Mouse (Mus musculus) midbrain, embryonic 11.5 days (tissue): ENCODE results near the gene Shank2. TPM values are rescaled to one million over a fixed set of nuclear protein-coding genes. Genes with fewer than 3 reads are reported as not detected.
A peak's percentile ranks its signal among the peaks of the same experiment; 100 is the strongest.

Source experiments
- ATAC-seq: fragments of 200-750 bp; cut with Nextera tagmentation; 2 replicates; pipeline ENCODE4 v1.8.0; 2017; ENCODE audit warnings: moderate TSS enrichment, moderate library complexity; ENCODE audit not compliant: low FRiP score
- DNase-seq: peaks from one replicate; pipeline ENCODE4 v3.0.0; 2015; ENCODE audit warnings: low spot score; ENCODE audit errors: missing footprints
- H3K27ac ChIP-seq: fragments of 300-500 bp; sonication (generic); 2 replicates; pipeline ENCODE4 v1.5.1; 2014; ENCODE audit warnings: low read depth, low read length
- H3K27me3 ChIP-seq: fragments of 300-500 bp; sonication (generic); 2 replicates; pipeline ENCODE4 v1.6.1; 2014; ENCODE audit warnings: mild to moderate bottlenecking, low read length, moderate library complexity, mixed read lengths; ENCODE audit not compliant: control insufficient read depth, insufficient read depth
- H3K36me3 ChIP-seq: fragments of 300-500 bp; sonication (generic); 2 replicates; pipeline ENCODE4 v1.6.1; 2014; ENCODE audit warnings: mild to moderate bottlenecking, low read length, moderate library complexity, mixed read lengths; ENCODE audit not compliant: control insufficient read depth, insufficient read depth
- H3K4me1 ChIP-seq: fragments of 300-500 bp; sonication (generic); 2 replicates; pipeline ENCODE4 v1.6.1; 2014; ENCODE audit warnings: low read length; ENCODE audit not compliant: control insufficient read depth, insufficient read depth
- H3K4me2 ChIP-seq: fragments of 300-500 bp; sonication (generic); 2 replicates; pipeline ENCODE4 v1.6.1; 2014; ENCODE audit warnings: mild to moderate bottlenecking, moderate library complexity
- H3K4me3 ChIP-seq: fragments of 300-500 bp; sonication (generic); 2 replicates; pipeline ENCODE4 v1.5.1; 2014; ENCODE audit warnings: low read depth, low read length
- H3K9ac ChIP-seq: fragments of 300-500 bp; sonication (generic); 2 replicates; pipeline ENCODE4 v1.6.1; 2014; ENCODE audit warnings: low read length
- H3K9me3 ChIP-seq: fragments of 300-500 bp; sonication (generic); 2 replicates; pipeline ENCODE4 v1.6.1; 2016; ENCODE audit warnings: low read length; ENCODE audit not compliant: control insufficient read depth
- WGBS: fragments of 180-500 bp; shearing (Covaris S2); extraction: QIAGEN DNeasy Blood & Tissue Kit; methylation state at CpG from one replicate; pipeline ENCODE4 v1.1.7; 2014; 5-methylcytosine and 5-hydroxymethylcytosine counted together
- polyA plus RNA-seq: library from polyadenylated mRNA; unstranded; fragments of >200 nt; fragmentation: Nextera tagmentation; extraction: Ambion mirVana; gene quantifications from 2 replicates; pipeline ENCODE4 v1.2.1, GENCODE M21; 2014

Gene Shank2
- polyA plus RNA-seq, 1 experiment from 2014 or later, result 2.2 TPM

DNA sequence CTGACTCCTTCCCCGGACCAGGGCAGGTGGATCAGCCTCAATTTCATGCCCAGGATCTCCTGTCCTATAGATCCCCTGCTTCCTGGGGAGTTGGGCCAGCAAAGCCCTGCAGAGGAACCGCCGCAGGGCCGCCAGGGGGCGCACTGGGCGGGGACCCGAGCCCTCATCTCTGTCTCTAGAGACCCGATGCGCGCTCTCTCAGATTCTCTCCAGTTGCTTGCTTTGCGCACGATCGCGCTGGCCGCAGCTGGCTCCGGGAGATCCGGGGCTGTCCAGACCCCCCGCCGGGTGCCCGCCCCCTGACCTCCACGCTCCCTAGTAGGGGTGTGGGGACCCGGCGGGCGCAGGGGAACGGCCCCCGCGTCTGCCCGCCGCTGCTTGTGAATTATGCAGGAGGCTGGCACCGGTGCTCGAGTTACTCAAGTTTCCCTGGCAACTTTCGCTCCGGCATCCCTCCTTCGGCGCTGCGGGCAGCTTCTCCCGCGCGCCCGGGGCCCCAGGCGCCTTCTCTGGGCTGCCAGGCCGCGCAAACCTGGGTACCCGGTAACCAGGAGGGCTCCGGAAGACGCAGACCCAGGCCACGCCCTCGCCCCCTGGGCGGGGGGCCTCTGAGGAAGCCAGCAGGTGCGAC lies 22.9 kb upstream of the Shank2 start:
- no peak overlapping the region for H3K27ac ChIP-seq
- H3K9ac ChIP-seq, result peak overlapping the region; percentile 48; the same call in 1 of the 2 replicates
- H3K4me2 ChIP-seq, result peak overlapping the region; percentile 84
- peak; percentile 98 for DNase-seq
- WGBS, result under 1% methylated on average over 50 of the region's 50 CpGs
- H3K4me3 ChIP-seq, result peak overlapping the region; percentile 36
- peak; percentile 77 for ATAC-seq
- H3K27me3 ChIP-seq, result peaks cover 43% of the 10 kb centered on the region
- H3K9me3 ChIP-seq, result no peaks in the 10 kb centered on the region
- H3K4me1 ChIP-seq, result peaks cover 6% of the 10 kb centered on the region; the same call in 1 of the 2 replicates
- no peaks in the 10 kb centered on the region for H3K36me3 ChIP-seq

DNA sequence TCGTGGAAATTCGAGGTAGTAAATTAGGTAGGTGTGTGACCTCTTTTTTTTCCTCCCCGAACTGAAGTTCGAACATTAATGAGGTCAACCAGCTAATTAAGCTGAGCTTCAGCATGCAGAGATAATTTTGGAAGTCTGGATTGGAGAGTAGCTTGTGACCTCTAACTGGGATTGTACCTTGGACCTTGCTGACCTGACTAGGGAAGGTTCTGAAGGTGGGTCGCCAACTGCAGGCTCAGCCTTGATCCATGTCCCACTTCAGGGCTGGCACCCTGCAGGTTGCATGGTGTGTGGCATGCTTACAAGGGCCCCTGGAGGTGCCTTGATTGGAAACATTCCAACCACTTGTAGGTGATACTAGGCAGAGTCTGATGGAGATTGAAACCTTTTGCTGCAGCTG lies 21.7 kb upstream of the Shank2 start:
- Histone ChIP-seq H3K27ac (no peak overlapping the region), H3K36me3 (no peaks in the 10 kb centered on the region), H3K4me1 (peaks cover 6% of the 10 kb centered on the region; the same call in 1 of the 2 replicates), H3K4me2 (no peak overlapping the region), H3K9ac (no peak overlapping the region), H3K4me3 (no peak overlapping the region), H3K9me3 (no peaks in the 10 kb centered on the region), H3K27me3 (peaks cover 43% of the 10 kb centered on the region)
- 58% methylated on average over 5 of the region's 5 CpGs for WGBS
- ATAC-seq (no peak), DNase-seq (no peak)

DNA sequence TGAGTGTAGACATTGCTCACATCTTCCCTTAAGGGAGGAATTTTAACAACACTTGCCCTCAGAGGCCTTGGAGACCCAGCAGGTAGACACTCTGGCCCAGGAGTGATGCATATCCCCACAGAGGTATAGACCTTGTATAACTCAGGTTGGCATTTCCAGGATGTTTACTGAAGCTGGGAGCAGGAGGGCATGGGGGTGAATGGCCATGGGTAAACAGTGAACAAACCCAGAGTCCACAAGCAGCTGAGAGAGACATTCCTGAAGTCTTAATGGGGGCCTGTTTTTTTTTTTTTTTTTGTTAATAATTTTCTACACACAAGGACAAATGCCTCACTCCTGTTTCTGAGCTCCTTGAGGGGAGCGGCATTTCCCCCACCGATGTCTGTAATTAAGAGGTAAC lies 15.4 kb upstream of the Shank2 start:
- ATAC-seq (no peak), DNase-seq (no peak)
- Histone ChIP-seq H3K4me1 (no peaks in the 10 kb centered on the region), H3K9me3 (no peaks in the 10 kb centered on the region), H3K27ac (no peak overlapping the region), H3K9ac (no peak overlapping the region), H3K4me3 (no peak overlapping the region), H3K27me3 (no peaks in the 10 kb centered on the region), H3K36me3 (no peaks in the 10 kb centered on the region), H3K4me2 (no peak overlapping the region)
- 91% methylated on average over 2 of the region's 2 CpGs for WGBS

DNA sequence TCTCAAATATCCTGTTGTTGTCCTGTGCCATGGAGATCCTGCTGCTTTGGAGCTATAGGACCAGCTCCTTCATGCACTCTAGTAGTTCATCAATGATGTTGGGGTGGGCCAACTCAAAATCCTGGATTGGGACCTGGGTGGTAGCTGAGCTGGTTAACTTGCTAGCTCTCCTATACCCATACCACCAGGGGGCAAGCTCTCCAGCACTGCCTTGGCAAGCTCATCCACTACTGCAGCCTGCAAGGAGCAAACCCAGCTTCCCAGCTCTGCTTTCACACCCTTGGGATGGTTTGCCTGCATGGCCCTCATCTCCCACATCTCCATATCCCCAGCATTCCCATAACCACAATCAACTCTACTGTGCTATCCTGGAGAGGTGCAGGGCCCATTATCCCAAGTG lies 10.6 kb upstream of the Shank2 start:
- DNase-seq (no peak), ATAC-seq (no peak)
- no peak overlapping the region for H3K9ac ChIP-seq
- H3K9me3 ChIP-seq, result no peaks in the 10 kb centered on the region
- H3K27me3 ChIP-seq, result no peaks in the 10 kb centered on the region
- H3K4me1 ChIP-seq, result no peaks in the 10 kb centered on the region
- no peak overlapping the region for H3K27ac ChIP-seq
- no peaks in the 10 kb centered on the region for H3K36me3 ChIP-seq
- no peak overlapping the region for H3K4me2 ChIP-seq
- no peak overlapping the region for H3K4me3 ChIP-seq

DNA sequence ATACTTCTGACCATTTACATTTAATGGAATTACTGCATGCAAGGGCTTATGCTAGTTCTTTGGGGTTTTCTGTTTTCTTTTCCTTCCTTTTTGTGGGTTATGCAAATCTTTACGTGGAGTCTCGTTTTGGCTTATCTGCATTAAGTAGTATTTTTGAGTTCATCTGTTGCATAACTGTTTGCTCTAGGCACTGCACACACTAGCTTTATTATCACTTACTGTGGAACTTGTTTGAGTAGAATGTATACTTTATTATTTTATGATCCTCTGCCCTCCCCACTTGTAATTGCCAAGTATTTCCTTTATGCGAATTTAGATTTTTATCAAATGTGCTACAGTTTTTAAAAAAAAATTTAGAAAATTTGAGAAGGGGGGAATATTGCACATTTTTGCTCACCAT lies 2.7 kb upstream of the Shank2 start:
- H3K4me1 ChIP-seq, result no peaks in the 10 kb centered on the region
- WGBS, result 88% methylated on average over 3 of the region's 3 CpGs
- no peak for ATAC-seq

DNA sequence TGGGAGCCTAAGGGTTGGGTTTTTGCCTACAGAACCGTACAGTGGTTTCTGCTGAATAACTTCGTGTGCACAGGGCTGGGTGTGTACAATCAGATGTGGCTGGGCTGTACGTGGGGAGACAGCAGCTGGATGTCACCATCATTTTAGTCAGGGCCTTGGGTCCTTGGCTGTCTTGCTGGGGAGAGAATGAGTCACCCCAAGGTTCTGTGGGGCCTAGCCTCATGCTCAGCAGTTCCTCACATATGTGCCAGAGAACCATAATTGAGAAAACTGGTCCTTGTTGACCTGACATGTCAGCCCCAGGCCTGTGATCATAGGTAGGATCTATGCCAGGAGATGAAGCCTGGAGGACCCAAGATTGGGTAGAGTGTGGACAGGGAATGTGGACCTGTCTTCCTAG lies 1.7 kb downstream of the Shank2 start:
- no peak for ATAC-seq
- H3K4me2 ChIP-seq, result no peak overlapping the region
- no peak overlapping the region for H3K4me3 ChIP-seq
- no peaks in the 10 kb centered on the region for H3K9me3 ChIP-seq
- no peaks in the 10 kb centered on the region for H3K36me3 ChIP-seq
- no peaks in the 10 kb centered on the region for H3K4me1 ChIP-seq
- no peak for DNase-seq
- no peak overlapping the region for H3K27ac ChIP-seq
- WGBS, result 84% methylated on average over 3 of the region's 3 CpGs
- H3K27me3 ChIP-seq, result no peaks in the 10 kb centered on the region
- no peak overlapping the region for H3K9ac ChIP-seq

More for the DNA sequence above, 2.7 kb upstream of the Shank2 start:
- DNase-seq, result no peak
- H3K27me3 ChIP-seq, result no peaks in the 10 kb centered on the region
- H3K4me3 ChIP-seq, result no peak overlapping the region
- no peak overlapping the region for H3K4me2 ChIP-seq
- peaks cover 4% of the 10 kb centered on the region; the same call in 1 of the 2 replicates for H3K9me3 ChIP-seq
- H3K27ac ChIP-seq, result no peak overlapping the region
- no peaks in the 10 kb centered on the region for H3K36me3 ChIP-seq
- H3K9ac ChIP-seq, result no peak overlapping the region

DNA sequence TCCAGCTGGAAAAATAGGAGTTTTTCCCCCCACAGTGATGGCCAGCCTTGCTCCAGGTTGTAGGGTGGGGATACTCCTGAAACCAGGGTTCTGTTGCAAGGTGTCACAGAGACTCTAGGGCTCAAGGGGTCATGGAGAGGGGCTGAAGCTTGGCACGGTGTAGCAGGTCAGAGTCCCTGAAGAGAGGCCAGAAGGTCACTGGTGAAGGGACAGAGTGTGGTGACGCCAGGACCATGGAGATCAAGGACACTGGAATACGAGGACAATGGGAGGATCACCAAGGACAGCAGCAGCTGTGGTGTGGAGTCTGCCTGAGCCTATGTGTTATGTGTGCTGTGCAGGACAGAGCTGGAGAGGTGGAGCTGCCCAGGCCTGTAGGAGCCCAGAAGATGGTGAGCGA lies 6.4 kb downstream of the Shank2 start:
- 77% methylated on average over 4 of the region's 4 CpGs for WGBS
- no peak for DNase-seq
- H3K4me1 ChIP-seq, result no peaks in the 10 kb centered on the region
- H3K27me3 ChIP-seq, result no peaks in the 10 kb centered on the region
- no peak for ATAC-seq
- no peak overlapping the region for H3K4me2 ChIP-seq
- no peaks in the 10 kb centered on the region for H3K9me3 ChIP-seq
- no peak overlapping the region for H3K9ac ChIP-seq
- H3K36me3 ChIP-seq, result no peaks in the 10 kb centered on the region
- no peak overlapping the region for H3K27ac ChIP-seq
- H3K4me3 ChIP-seq, result no peak overlapping the region

DNA sequence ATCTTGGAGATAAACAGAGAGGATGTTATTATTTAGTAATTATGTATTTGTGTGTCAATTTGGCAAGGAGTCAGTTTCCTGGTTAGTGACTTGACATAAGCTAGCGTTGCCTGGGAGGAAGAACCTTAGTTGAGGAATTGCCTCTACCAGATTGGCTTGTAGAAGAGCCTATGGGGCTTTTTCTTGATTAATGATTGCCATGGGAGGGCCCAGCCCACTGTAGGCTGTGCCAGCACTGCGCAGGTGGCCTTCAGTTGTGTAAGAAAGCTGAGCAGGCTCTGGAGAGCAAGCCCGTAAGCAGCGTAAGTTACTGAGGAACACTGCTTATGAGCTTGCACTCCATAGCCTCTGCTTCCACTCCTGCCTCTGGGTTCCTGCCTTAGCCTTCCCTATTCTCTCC lies 7.3 kb downstream of the Shank2 start:
- Histone ChIP-seq H3K9ac (no peak overlapping the region), H3K36me3 (no peaks in the 10 kb centered on the region), H3K27me3 (no peaks in the 10 kb centered on the region), H3K4me1 (no peaks in the 10 kb centered on the region), H3K27ac (no peak overlapping the region), H3K4me2 (no peak overlapping the region), H3K9me3 (no peaks in the 10 kb centered on the region), H3K4me3 (no peak overlapping the region)
- ATAC-seq, result no peak
- DNase-seq, result no peak
- 90% methylated on average over 4 of the region's 4 CpGs for WGBS

DNA sequence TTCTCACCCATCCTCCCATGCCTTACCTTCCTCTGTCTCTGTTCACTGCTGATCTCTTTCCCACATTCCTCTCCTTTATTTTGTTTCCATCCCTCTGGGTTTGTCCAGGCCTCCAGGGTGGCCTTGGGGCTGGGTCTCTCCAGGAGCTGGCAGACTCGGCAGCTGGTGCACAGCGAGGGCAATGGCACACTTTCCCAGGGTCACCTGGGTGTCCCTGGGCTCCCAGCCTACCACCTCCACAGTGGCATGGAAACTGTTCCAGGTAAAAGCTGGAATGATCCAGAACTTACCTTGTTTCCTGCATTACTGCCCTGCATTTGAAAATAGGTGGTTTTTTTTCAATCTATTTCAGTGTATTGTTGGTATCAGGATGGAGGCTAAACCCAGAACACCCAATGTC lies 12.8 kb downstream of the Shank2 start:
- no peaks in the 10 kb centered on the region for H3K9me3 ChIP-seq
- no peak for ATAC-seq
- no peak overlapping the region for H3K4me2 ChIP-seq
- 72% methylated on average over 2 of the region's 2 CpGs for WGBS
- no peaks in the 10 kb centered on the region for H3K36me3 ChIP-seq
- H3K4me1 ChIP-seq, result no peaks in the 10 kb centered on the region
- H3K27me3 ChIP-seq, result no peaks in the 10 kb centered on the region
- H3K9ac ChIP-seq, result no peak overlapping the region
- no peak overlapping the region for H3K27ac ChIP-seq
- no peak overlapping the region for H3K4me3 ChIP-seq
- no peak for DNase-seq
